Mouse (Mus musculus) neutrophil, adult 65 days (primary cell): ENCODE measurements around the gene Rgs9bp. TPM values are rescaled to one million over a fixed set of nuclear protein-coding genes. Genes with fewer than 3 reads are reported as not detected.

Source experiments
- total RNA-seq: library from RNA; stranded (reverse); gene quantifications from 2 replicates; pipeline ENCODE4 v1.2.4, GENCODE M21; 2023

Rgs9bp gene
- 0.07 and 0.13 TPM in 2 replicates for total RNA-seq

GRCm38 (mm10) chr7:35585191-35586054, at the start of gene Rgs9bp:
Rgs9bp (minus strand) TSS chr7:35585582.

GRCm38 (mm10) chr7:35586055-35586905, 898 bp upstream of the Rgs9bp start, which contains the start of gene Ankrd27:
Ankrd27 (plus strand) TSS chr7:35586244.

DNA sequence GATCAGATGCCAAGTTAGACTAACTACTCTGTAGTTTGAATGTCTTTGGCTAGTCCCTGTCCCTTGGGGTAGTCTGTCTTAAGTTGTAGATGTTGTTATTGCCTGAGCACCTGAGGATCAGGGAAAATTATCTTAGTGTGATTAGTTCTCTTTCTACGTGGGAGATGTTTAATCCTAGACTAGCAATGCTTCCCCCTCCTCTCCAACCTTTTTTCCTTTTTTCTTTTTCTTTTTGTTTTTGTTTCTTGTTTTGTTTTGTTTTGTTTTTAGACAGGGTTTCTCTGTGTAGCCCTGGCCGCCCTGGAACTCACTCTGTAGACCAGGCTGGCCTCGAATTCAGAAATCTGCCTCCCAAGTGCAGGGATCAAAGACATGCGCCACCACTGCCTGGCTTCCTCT, 29.2 kb downstream of the Rgs9bp start, which contains the start of gene Nudt19:
Nudt19 (minus strand) TSS at position 100 of the 399 bp plus-strand sequence.

DNA sequence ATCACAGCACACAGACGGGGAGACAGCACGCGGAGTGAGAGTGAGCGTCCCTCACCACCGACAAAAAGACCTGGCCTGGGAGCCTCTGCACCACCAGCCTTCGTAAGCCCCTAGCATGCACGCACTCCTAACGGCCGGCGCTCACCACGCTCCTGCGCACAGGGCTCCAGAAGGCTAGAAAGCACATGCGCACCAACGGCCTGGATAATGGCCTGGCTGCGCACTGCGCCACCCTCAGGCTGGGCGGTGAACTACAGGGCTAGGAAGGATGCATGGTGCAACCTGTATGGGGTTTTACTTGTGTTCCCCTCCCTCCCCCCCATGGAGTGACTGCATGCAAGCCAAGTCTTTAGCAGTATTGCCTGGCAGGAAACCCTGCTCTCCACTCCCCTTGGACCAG, 47.8 kb downstream of the Rgs9bp start, which contains the start of gene Tdrd12:
Tdrd12 (minus strand) TSS at position 184 of the 400 bp plus-strand sequence.

Other genes with a start within 250 kb of the Rgs9bp start
- gene Faap24, start 188.7 kb downstream of the Rgs9bp start, total RNA-seq, result 7.7 and 9.0 TPM in 2 replicates
- gene Cep89, start 188.5 kb downstream of the Rgs9bp start, total RNA-seq, result 12.4 and 14.7 TPM in 2 replicates
- not detected in 2 replicates for gene Slc7a9, start 136.8 kb downstream of the Rgs9bp start, total RNA-seq
- not detected in 2 replicates for gene Tdrd12, start 47.8 kb downstream of the Rgs9bp start, total RNA-seq
- 7.1 and 10.2 TPM in 2 replicates for gene Nudt19, start 29.3 kb downstream of the Rgs9bp start, total RNA-seq
- 26.7 and 40.9 TPM in 2 replicates for gene Ankrd27, start 662 bp upstream of the Rgs9bp start, total RNA-seq
- gene Pdcd5, start 61.9 kb upstream of the Rgs9bp start, total RNA-seq, result 21.4 and 23.6 TPM in 2 replicates
- gene Dpy19l3, start 168.9 kb upstream of the Rgs9bp start, total RNA-seq, result 27.5 and 29.2 TPM in 2 replicates
- gene Zfp507, start 217.4 kb upstream of the Rgs9bp start, total RNA-seq, result 6.2 and 14.4 TPM in 2 replicates